Mouse (Mus musculus): ENCODE data around the gene Tnfrsf13c. TPM values are rescaled to one million over a fixed set of nuclear protein-coding genes. Genes with fewer than 3 reads are reported as not detected.

Gene Tnfrsf13c
- polyA plus RNA-seq, 1 experiment from 2014 or later: 0.15 TPM

GRCm38 (mm10) chr15:82215332-82216046 lies 8.7 kb downstream of the Tnfrsf13c start:
- no peak for ATAC-seq (replicated peaks; ENCODE audit: low FRiP score, low TSS enrichment, low read depth)
- 46% methylated on average over 11 of the region's 11 CpGs for WGBS

GRCm38 (mm10) chr15:82213222-82213621 lies 10.9 kb downstream of the Tnfrsf13c start:
- 21% methylated on average over 4 of the region's 4 CpGs for WGBS
- H3K4me3 ChIP-seq (ENCODE audit: low read depth, low read length): no peak overlapping the region
- H3K27ac ChIP-seq (ENCODE audit: low read depth): no peak overlapping the region
- H3K36me3 ChIP-seq (ENCODE audit: control insufficient read depth, insufficient read depth, low read length): no peaks in the 10 kb centered on the region
- H3K4me2 ChIP-seq (ENCODE audit: low read length): no peak overlapping the region
- no peaks in the 10 kb centered on the region for H3K9me3 ChIP-seq (ENCODE audit: control insufficient read depth, low read length)
- H3K4me1 ChIP-seq (replicated peaks; ENCODE audit: control insufficient read depth, insufficient read depth, low read length): peaks cover 11% of the 10 kb centered on the region
- H3K27me3 ChIP-seq (replicated peaks; ENCODE audit: control insufficient read depth, insufficient read depth, low read length): peaks cover 84% of the 10 kb centered on the region
- H3K9ac ChIP-seq (ENCODE audit: low read length): no peak overlapping the region
- no peak for DNase-seq (ENCODE audit: low spot score)
- ATAC-seq (replicated peaks; ENCODE audit: low FRiP score, low TSS enrichment, low read depth): no peak

More at GRCm38 (mm10) chr15:82215332-82216046, 8.7 kb downstream of the Tnfrsf13c start:
- H3K36me3 ChIP-seq (ENCODE audit: control insufficient read depth, insufficient read depth, low read length): no peaks in the 10 kb centered on the region
- no peak for DNase-seq (ENCODE audit: low spot score)
- peaks cover 66% of the 10 kb centered on the region for H3K27me3 ChIP-seq (replicated peaks; ENCODE audit: control insufficient read depth, insufficient read depth, low read length)
- no peak overlapping the region for H3K9ac ChIP-seq (ENCODE audit: low read length)
- H3K4me2 ChIP-seq (ENCODE audit: low read length): no peak overlapping the region
- peaks cover 11% of the 10 kb centered on the region for H3K4me1 ChIP-seq (replicated peaks; ENCODE audit: control insufficient read depth, insufficient read depth, low read length)
- H3K9me3 ChIP-seq (ENCODE audit: control insufficient read depth, low read length): no peaks in the 10 kb centered on the region
- no peak overlapping the region for H3K4me3 ChIP-seq (ENCODE audit: low read depth, low read length)
- H3K27ac ChIP-seq (ENCODE audit: low read depth): no peak overlapping the region

- ATAC-seq (replicated peaks; ENCODE audit: low FRiP score, low TSS enrichment, low read depth) (no peak), DNase-seq (ENCODE audit: low spot score) (no peak)
- Histone ChIP-seq H3K4me3 (ENCODE audit: low read depth, low read length) (peak within 1 kb of the TSS; percentile 38), H3K4me2 (ENCODE audit: low read length) (peak within 1 kb of the TSS; percentile 73), H3K4me1 (replicated peaks; ENCODE audit: control insufficient read depth, insufficient read depth, low read length) (peaks cover 11% of the 10 kb centered on the region), H3K27ac (ENCODE audit: low read depth) (no peak within 1 kb of the TSS), H3K9me3 (ENCODE audit: control insufficient read depth, low read length) (no peaks in the 10 kb centered on the region), H3K9ac (ENCODE audit: low read length) (peak within 1 kb of the TSS; percentile 20), H3K36me3 (ENCODE audit: control insufficient read depth, insufficient read depth, low read length) (no peaks in the 10 kb centered on the region), H3K27me3 (replicated peaks; ENCODE audit: control insufficient read depth, insufficient read depth, low read length) (peaks cover 90% of the 10 kb centered on the region)
- WGBS: 0% methylated on average over 15 of the region's 34 CpGs
Observed at GRCm38 (mm10) chr15:82212752-82213063, 11.5 kb downstream of the Tnfrsf13c start, which contains the start of gene Shisa8. Shisa8 (minus strand) TSS chr15:82212815.

- H3K36me3 ChIP-seq (ENCODE audit: control insufficient read depth, insufficient read depth, low read length): no peaks in the 10 kb centered on the region
- DNase-seq (ENCODE audit: low spot score) (peak; percentile 71), ATAC-seq (replicated peaks; ENCODE audit: low FRiP score, low TSS enrichment, low read depth) (peak; percentile 47; the same call in 1 of the 2 replicates)
- H3K9ac ChIP-seq (ENCODE audit: low read length): peak overlapping the region; percentile 20
- peaks cover 11% of the 10 kb centered on the region for H3K4me1 ChIP-seq (replicated peaks; ENCODE audit: control insufficient read depth, insufficient read depth, low read length)
- WGBS: under 1% methylated on average over 110 of the region's 112 CpGs
- H3K4me2 ChIP-seq (ENCODE audit: low read length): peak overlapping the region; percentile 73
- H3K9me3 ChIP-seq (ENCODE audit: control insufficient read depth, low read length): no peaks in the 10 kb centered on the region
- H3K4me3 ChIP-seq (ENCODE audit: low read depth, low read length): peak overlapping the region; percentile 38
- peaks cover 94% of the 10 kb centered on the region for H3K27me3 ChIP-seq (replicated peaks; ENCODE audit: control insufficient read depth, insufficient read depth, low read length)
- H3K27ac ChIP-seq (ENCODE audit: low read depth): no peak overlapping the region
Observed at GRCm38 (mm10) chr15:82211911-82212751, 12.0 kb downstream of the Tnfrsf13c start.

- peaks cover 94% of the 10 kb centered on the region for H3K27me3 ChIP-seq (replicated peaks; ENCODE audit: control insufficient read depth, insufficient read depth, low read length)
- ATAC-seq (replicated peaks; ENCODE audit: low FRiP score, low TSS enrichment, low read depth): no peak
- peaks cover 11% of the 10 kb centered on the region for H3K4me1 ChIP-seq (replicated peaks; ENCODE audit: control insufficient read depth, insufficient read depth, low read length)
- H3K27ac ChIP-seq (ENCODE audit: low read depth): no peak overlapping the region
- peaks cover 3% of the 10 kb centered on the region; the same call in 1 of the 2 replicates for H3K36me3 ChIP-seq (ENCODE audit: control insufficient read depth, insufficient read depth, low read length)
- no peaks in the 10 kb centered on the region for H3K9me3 ChIP-seq (ENCODE audit: control insufficient read depth, low read length)
- DNase-seq (ENCODE audit: low spot score): no peak
- peak overlapping the region; percentile 73 for H3K4me2 ChIP-seq (ENCODE audit: low read length)
- WGBS: 4% methylated on average over 11 of the region's 11 CpGs
- H3K4me3 ChIP-seq (ENCODE audit: low read depth, low read length): peak overlapping the region; percentile 10; the same call in 1 of the 2 replicates
- no peak overlapping the region for H3K9ac ChIP-seq (ENCODE audit: low read length)
Observed at GRCm38 (mm10) chr15:82211281-82211680, 12.9 kb downstream of the Tnfrsf13c start.

GRCm38 (mm10) chr15:82210801-82211200 lies 13.4 kb downstream of the Tnfrsf13c start:
- ATAC-seq (replicated peaks; ENCODE audit: low FRiP score, low TSS enrichment, low read depth): no peak
- H3K9ac ChIP-seq (ENCODE audit: low read length): no peak overlapping the region
- no peaks in the 10 kb centered on the region for H3K9me3 ChIP-seq (ENCODE audit: control insufficient read depth, low read length)
- no peak overlapping the region for H3K4me3 ChIP-seq (ENCODE audit: low read depth, low read length)
- 59% methylated on average over 1 of the region's 1 CpGs for WGBS
- no peak for DNase-seq (ENCODE audit: low spot score)
- H3K4me1 ChIP-seq (replicated peaks; ENCODE audit: control insufficient read depth, insufficient read depth, low read length): peaks cover 14% of the 10 kb centered on the region
- peaks cover 94% of the 10 kb centered on the region for H3K27me3 ChIP-seq (replicated peaks; ENCODE audit: control insufficient read depth, insufficient read depth, low read length)
- no peak overlapping the region for H3K27ac ChIP-seq (ENCODE audit: low read depth)
- H3K36me3 ChIP-seq (ENCODE audit: control insufficient read depth, insufficient read depth, low read length): peaks cover 8% of the 10 kb centered on the region
- no peak overlapping the region for H3K4me2 ChIP-seq (ENCODE audit: low read length)

GRCm38 (mm10) chr15:82209295-82210050 lies 14.7 kb downstream of the Tnfrsf13c start:
- Histone ChIP-seq H3K27me3 (replicated peaks; ENCODE audit: control insufficient read depth, insufficient read depth, low read length) (peaks cover 84% of the 10 kb centered on the region), H3K27ac (ENCODE audit: low read depth) (no peak overlapping the region), H3K4me3 (ENCODE audit: low read depth, low read length) (no peak overlapping the region), H3K4me2 (ENCODE audit: low read length) (no peak overlapping the region), H3K4me1 (replicated peaks; ENCODE audit: control insufficient read depth, insufficient read depth, low read length) (peaks cover 14% of the 10 kb centered on the region), H3K36me3 (ENCODE audit: control insufficient read depth, insufficient read depth, low read length) (peaks cover 20% of the 10 kb centered on the region), H3K9me3 (ENCODE audit: control insufficient read depth, low read length) (no peaks in the 10 kb centered on the region), H3K9ac (ENCODE audit: low read length) (no peak overlapping the region)
- no peak for ATAC-seq (replicated peaks; ENCODE audit: low FRiP score, low TSS enrichment, low read depth)
- no peak for DNase-seq (ENCODE audit: low spot score)
- WGBS: 80% methylated on average over 13 of the region's 13 CpGs

- Histone ChIP-seq H3K4me2 (ENCODE audit: low read length) (no peak overlapping the region), H3K27ac (ENCODE audit: low read depth) (no peak overlapping the region), H3K9me3 (ENCODE audit: control insufficient read depth, low read length) (no peaks in the 10 kb centered on the region), H3K9ac (ENCODE audit: low read length) (no peak overlapping the region), H3K4me1 (replicated peaks; ENCODE audit: control insufficient read depth, insufficient read depth, low read length) (peaks cover 14% of the 10 kb centered on the region), H3K4me3 (ENCODE audit: low read depth, low read length) (no peak overlapping the region), H3K27me3 (replicated peaks; ENCODE audit: control insufficient read depth, insufficient read depth, low read length) (peaks cover 74% of the 10 kb centered on the region), H3K36me3 (ENCODE audit: control insufficient read depth, insufficient read depth, low read length) (peaks cover 32% of the 10 kb centered on the region)
- ATAC-seq (replicated peaks; ENCODE audit: low FRiP score, low TSS enrichment, low read depth) (no peak), DNase-seq (ENCODE audit: low spot score) (no peak)
- 84% methylated on average over 8 of the region's 8 CpGs for WGBS
Observed at GRCm38 (mm10) chr15:82208307-82208706, 15.9 kb downstream of the Tnfrsf13c start.

Data from intestine, embryonic 14.5 days (tissue).